Mouse (Mus musculus) cerebral cortex, adult 2 months (tissue): ENCODE results near the gene Lpin3.

ENCODE experiments used
- WGBS: fragments of 180-500 bp; shearing (Covaris S2); methylation state at CpG from one replicate; pipeline ENCODE4 v1.1.7; 2018; 5-methylcytosine and 5-hydroxymethylcytosine counted together

The Lpin3 gene

GRCm38 (mm10) chr2:160880453-160881195 is at the start of gene Lpin3:
Gene Lpin3 (plus strand): TSS chr2:160880670.
- WGBS = 48% methylated on average over 13 of the region's 13 CpGs

GRCm38 (mm10) chr2:160847664-160848063 is 32.8 kb upstream of the Lpin3 start:
- WGBS = 79% methylated on average over 1 of the region's 1 CpGs

GRCm38 (mm10) chr2:160848186-160848585 is 32.3 kb upstream of the Lpin3 start:
- WGBS = 79% methylated on average over 2 of the region's 2 CpGs

- 62% methylated on average over 3 of the region's 3 CpGs for WGBS
Observed at GRCm38 (mm10) chr2:160849617-160850240, 30.7 kb upstream of the Lpin3 start.

- 78% methylated on average over 3 of the region's 3 CpGs for WGBS
Observed at GRCm38 (mm10) chr2:160850360-160850759, 30.1 kb upstream of the Lpin3 start.

- 80% methylated on average over 5 of the region's 5 CpGs for WGBS
Observed at GRCm38 (mm10) chr2:160856359-160857102, 23.9 kb upstream of the Lpin3 start.

GRCm38 (mm10) chr2:160860363-160860762 is 20.1 kb upstream of the Lpin3 start:
- WGBS = 74% methylated on average over 1 of the region's 1 CpGs

GRCm38 (mm10) chr2:160864112-160864511 is 16.4 kb upstream of the Lpin3 start:
- 85% methylated on average over 1 of the region's 1 CpGs for WGBS

- WGBS = 84% methylated on average over 2 of the region's 2 CpGs
Observed at GRCm38 (mm10) chr2:160865266-160865665, 15.2 kb upstream of the Lpin3 start.

GRCm38 (mm10) chr2:160869446-160869845 is 11.0 kb upstream of the Lpin3 start:
- WGBS = 68% methylated on average over 3 of the region's 3 CpGs

- 22% methylated on average over 3 of the region's 3 CpGs for WGBS
Observed at GRCm38 (mm10) chr2:160871310-160871709, 9.2 kb upstream of the Lpin3 start.

- under 1% methylated on average over 46 of the region's 47 CpGs for WGBS
Observed at GRCm38 (mm10) chr2:160872395-160872794, 8.1 kb upstream of the Lpin3 start.

GRCm38 (mm10) chr2:160872890-160873382 is 7.5 kb upstream of the Lpin3 start, which contains the start of gene Zhx3:
Gene Zhx3 (minus strand): TSS chr2:160872998.
- under 1% methylated on average over 48 of the region's 48 CpGs for WGBS

- WGBS = 71% methylated on average over 5 of the region's 5 CpGs
Observed at GRCm38 (mm10) chr2:160874231-160874877, 6.1 kb upstream of the Lpin3 start.

GRCm38 (mm10) chr2:160876115-160876514 is 4.4 kb upstream of the Lpin3 start:
- 85% methylated on average over 4 of the region's 4 CpGs for whole genome bisulfite sequencing

GRCm38 (mm10) chr2:160881462-160882101 is 1.1 kb downstream of the Lpin3 start:
- 80% methylated on average over 6 of the region's 6 CpGs for WGBS

- WGBS = 71% methylated on average over 5 of the region's 5 CpGs
Observed at GRCm38 (mm10) chr2:160882436-160882835, 2.0 kb downstream of the Lpin3 start.

GRCm38 (mm10) chr2:160883912-160884311 is 3.4 kb downstream of the Lpin3 start:
- WGBS = 69% methylated on average over 4 of the region's 4 CpGs

- 67% methylated on average over 2 of the region's 2 CpGs for WGBS
Observed at GRCm38 (mm10) chr2:160884830-160885229, 4.4 kb downstream of the Lpin3 start.

- 94% methylated on average over 3 of the region's 3 CpGs for WGBS
Observed at GRCm38 (mm10) chr2:160886221-160886620, 5.8 kb downstream of the Lpin3 start.

- whole genome bisulfite sequencing = 5% methylated on average over 11 of the region's 11 CpGs
Observed at GRCm38 (mm10) chr2:160887284-160887683, 6.8 kb downstream of the Lpin3 start.
